Comparison of ENCODE assay signal across 8 mouse cellular contexts in the genomic region with DNA sequence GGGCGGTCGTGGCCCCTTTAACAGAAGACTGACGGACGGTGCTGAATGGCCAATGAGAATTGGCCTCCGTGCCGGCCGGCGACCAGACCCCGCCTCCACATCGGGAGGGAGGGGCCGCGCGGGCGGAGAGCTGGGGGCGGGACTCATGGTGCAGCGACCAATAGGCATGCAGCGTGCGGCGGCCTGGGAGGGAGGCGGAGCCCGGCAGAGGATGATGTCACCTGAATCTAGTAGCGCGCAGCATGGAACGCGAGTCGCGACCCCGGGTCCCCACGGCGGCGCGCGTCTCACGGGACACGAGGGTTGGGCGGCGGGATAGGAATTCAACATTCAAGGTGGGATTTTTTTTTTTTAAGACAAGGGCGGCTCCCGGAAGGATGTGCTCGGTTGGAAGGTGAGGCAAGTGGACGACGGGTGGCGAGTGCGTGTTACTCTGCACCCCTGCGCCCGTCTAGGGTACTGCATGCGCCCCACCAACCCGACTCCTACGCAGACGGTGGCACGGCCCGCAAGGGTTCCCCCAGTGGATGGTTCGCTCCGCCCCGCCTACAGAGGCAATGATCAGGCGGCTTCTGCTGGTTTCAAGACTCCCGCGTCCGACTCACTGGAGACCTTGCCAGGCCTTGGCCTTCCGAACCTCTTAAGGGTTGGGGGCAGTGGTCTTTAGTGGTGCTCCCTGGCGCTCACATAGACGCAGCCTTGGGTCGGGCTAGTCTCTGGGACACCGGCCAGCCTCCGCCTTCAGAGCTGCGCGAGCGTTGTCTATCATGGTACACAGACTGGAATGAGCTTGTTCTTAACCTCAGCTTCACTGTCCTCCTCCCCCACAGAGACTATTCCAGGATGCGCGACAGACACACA. TPM values are rescaled to one million over a fixed set of nuclear protein-coding genes. Genes with fewer than 3 reads are reported as not detected.
A peak's percentile ranks its signal among the peaks of the same experiment; 100 is the strongest.
DNase-seq lines count a peak whose midpoint lies in the region; ATAC-seq and TF ChIP-seq lines count a peak whose summit lies in the region.

No protein-coding gene starts in this region.

- peak overlapping the region; percentile 45 for H3K27ac ChIP-seq in cortical plate, adult 2 months (ENCODE audit: insufficient read depth, low read length)

- peak; percentile 29; the same call in 1 of the 2 replicates for TF ChIP-seq CTCF in cortical plate, adult 2 months (IDR thresholded peaks at IDR 0.05; ENCODE audit: extremely low read depth, insufficient read depth, low read length)

- peaks cover 4% of the 10 kb centered on the region; the same call in 1 of the 2 replicates for H3K4me1 ChIP-seq in cortical plate, adult 2 months (ENCODE audit: control insufficient read depth, insufficient read depth, low read length)

- TF ChIP-seq POLR2A in cortical plate, adult 2 months (IDR thresholded peaks at IDR 0.05; ENCODE audit: extremely low read depth, insufficient read depth, low read length): peak; percentile 55; the same call in 1 of the 2 replicates

- H3K4me3 ChIP-seq in cortical plate, adult 2 months (ENCODE audit: insufficient read depth, low read length): peak overlapping the region; percentile 90

- peak; percentile 98 for DNase-seq in gastrocnemius, postnatal 10 days
- peak; percentile 98 for DNase-seq in induced T-regulatory cell, adult 2 months (ENCODE audit: low read depth)
- peak; percentile 97 to 98 for DNase-seq in left cerebral cortex, adult 9 months (ENCODE audit: low spot score in 2 of 2)
- DNase-seq in right cerebral cortex, postnatal 14 days: peak; percentile 98
- DNase-seq in urinary bladder, postnatal 36 days (ENCODE audit: low spot score in 2 of 2): peak; percentile 96 to 98

- peak; percentile 83 for ATAC-seq in activated CD4-positive, CD25-positive, alpha-beta regulatory T cell, adult 4 months
- peak; percentile 77 for ATAC-seq in megakaryocyte progenitor cell, adult 5-6 weeks (replicated peaks; ENCODE audit: poor library complexity)

RNA-seq across cellular contexts. Expression of a gene that starts 0.4 kb away (rescaled TPM):
- polyA plus RNA-seq in activated CD4-positive, CD25-positive, alpha-beta regulatory T cell, adult 4 months (2017; shearing (Covaris generic)): not detected
- 164 and 167 TPM in 2 replicates for polyA plus RNA-seq in cortical plate, adult 2 months (2012; rRNA removed)
- under 1 TPM; 0.89 to 0.97 TPM for total RNA-seq in gastrocnemius, postnatal 10 days (2021)
- not detected in 2 replicates for total RNA-seq in megakaryocyte progenitor cell, adult 5-6 weeks (2015)
- not detected in 2 replicates for total RNA-seq in megakaryocyte progenitor cell, adult 5-6 weeks (2017)

RNA-seq across cellular contexts. Expression of a gene that starts 3.1 kb away (rescaled TPM):
- polyA plus RNA-seq in activated CD4-positive, CD25-positive, alpha-beta regulatory T cell, adult 4 months (2017; shearing (Covaris generic)): not detected
- 336 TPM in 2 replicates for polyA plus RNA-seq in cortical plate, adult 2 months (2012; rRNA removed)
- total RNA-seq in gastrocnemius, postnatal 10 days (2021): 1 to 10 TPM; 1.9 to 2.0 TPM
- not detected in 2 replicates for total RNA-seq in megakaryocyte progenitor cell, adult 5-6 weeks (2015)
- not detected in 2 replicates for total RNA-seq in megakaryocyte progenitor cell, adult 5-6 weeks (2017)

RNA-seq across cellular contexts. Expression of a gene that starts 28.3 kb away (rescaled TPM):
- polyA plus RNA-seq in activated CD4-positive, CD25-positive, alpha-beta regulatory T cell, adult 4 months (2017; shearing (Covaris generic)): 100 to 1,000 TPM in 1 of 2 experiments, 10 to 100 TPM in 1; 68.1 to 108 TPM
- polyA plus RNA-seq in cortical plate, adult 2 months (2012; rRNA removed): 720 and 793 TPM in 2 replicates
- 100 to 1,000 TPM; 123 to 156 TPM for total RNA-seq in gastrocnemius, postnatal 10 days (2021)
- 105 and 107 TPM in 2 replicates for total RNA-seq in megakaryocyte progenitor cell, adult 5-6 weeks (2015)
- total RNA-seq in megakaryocyte progenitor cell, adult 5-6 weeks (2017): 387 and 490 TPM in 2 replicates

RNA-seq across cellular contexts. Expression of a gene that starts 32.2 kb away (rescaled TPM):
- polyA plus RNA-seq in activated CD4-positive, CD25-positive, alpha-beta regulatory T cell, adult 4 months (2017; shearing (Covaris generic)): not detected
- polyA plus RNA-seq in cortical plate, adult 2 months (2012; rRNA removed): 0.35 and 0.55 TPM in 2 replicates
- total RNA-seq in gastrocnemius, postnatal 10 days (2021): 100 to 1,000 TPM; 579 to 609 TPM
- total RNA-seq in megakaryocyte progenitor cell, adult 5-6 weeks (2015): not detected in 2 replicates
- total RNA-seq in megakaryocyte progenitor cell, adult 5-6 weeks (2017): not detected in 2 replicates

RNA-seq across cellular contexts. Expression of a gene that starts 33.7 kb away (rescaled TPM):
- 10 to 100 TPM; 21.7 to 27.8 TPM for polyA plus RNA-seq in activated CD4-positive, CD25-positive, alpha-beta regulatory T cell, adult 4 months (2017; shearing (Covaris generic))
- polyA plus RNA-seq in cortical plate, adult 2 months (2012; rRNA removed): 29.1 and 35.1 TPM in 2 replicates
- 10 to 100 TPM; 25.5 to 35.2 TPM for total RNA-seq in gastrocnemius, postnatal 10 days (2021)
- 1.0 and 1.8 TPM in 2 replicates for total RNA-seq in megakaryocyte progenitor cell, adult 5-6 weeks (2015)
- total RNA-seq in megakaryocyte progenitor cell, adult 5-6 weeks (2017): 1.2 and 1.4 TPM in 2 replicates

Comparison
In these comparisons a context has a peak if more than half of its experiments do, and no peak if none do; other contexts are left out.
1. Peak in every context shown above with its lines: DNase-seq, ATAC-seq, H3K4me3 ChIP-seq and H3K27ac ChIP-seq.